Comparison of ENCODE assay signal across 22 mouse cellular contexts in the genomic region with DNA sequence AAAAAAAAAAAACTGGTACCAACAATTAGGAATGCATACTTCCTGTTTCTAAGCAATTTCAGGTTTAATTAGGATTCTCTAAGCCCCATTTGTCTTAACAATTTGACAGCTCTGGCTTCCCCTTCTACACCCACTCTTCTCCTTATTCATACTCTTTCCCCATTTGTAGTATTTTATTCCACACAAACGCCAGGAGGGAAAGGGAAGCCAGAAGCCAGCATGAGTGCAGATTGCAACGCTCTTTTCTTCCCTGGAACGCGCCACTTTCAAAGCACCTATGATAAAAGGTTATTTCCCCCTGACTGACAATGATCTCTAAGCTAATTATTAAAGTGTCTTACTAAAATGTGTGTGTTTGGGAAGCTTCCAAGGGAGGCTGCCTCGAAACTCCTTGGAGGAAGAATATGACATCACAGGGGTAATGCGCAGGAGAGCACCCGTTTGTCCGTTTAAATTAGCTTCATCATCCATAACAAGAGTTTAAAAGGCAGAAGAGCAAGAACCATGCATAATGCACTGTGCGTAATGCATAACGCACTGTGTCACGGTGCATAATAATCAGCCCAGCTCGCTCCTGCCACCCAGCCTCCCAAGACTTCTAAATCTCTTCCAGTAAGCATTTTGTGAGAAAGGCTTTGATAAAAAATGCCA. TPM values are rescaled to one million over a fixed set of nuclear protein-coding genes. Genes with fewer than 3 reads are reported as not detected.
DNase-seq lines count a peak whose midpoint lies in the region; ATAC-seq lines count a peak whose summit lies in the region.
"Had no signal": no experiment of that assay in that cellular context is flagged by ENCODE, and none has a peak within 500 bp of the region (broad histone marks: within the 10 kb centered on the region; RNA-seq: fewer than 3 reads in every experiment).

No protein-coding gene starts in this region.

- 18% methylated on average over 12 of the region's 12 CpGs for WGBS in forebrain, embryonic 13.5 days
- WGBS in forebrain, embryonic 10.5 days: 72% methylated on average over 12 of the region's 12 CpGs
- WGBS in hindbrain, embryonic 13.5 days: 31% methylated on average over 12 of the region's 12 CpGs
- WGBS in neural tube, embryonic 12.5 days: 36% methylated on average over 12 of the region's 12 CpGs
- 68% methylated on average over 12 of the region's 12 CpGs for WGBS in liver, embryonic 12.5 days (ENCODE audit: insufficient replicate concordance)

- H3K4me2 ChIP-seq in forebrain, embryonic 13.5 days: peak overlapping the region; percentile 37
- peak overlapping the region; percentile 40 for H3K4me2 ChIP-seq in hindbrain, embryonic 13.5 days
- no peak overlapping the region for H3K4me2 ChIP-seq in neural tube, embryonic 12.5 days (replicated peaks)
- H3K4me2 ChIP-seq in liver, embryonic 12.5 days: no peak overlapping the region
- H3K4me2 ChIP-seq: embryonic facial prominence, embryonic 12.5 days; stomach, embryonic 15.5 days had no signal

- peak overlapping the region; percentile 16; the same call in 1 of the 2 replicates for H3K27ac ChIP-seq in forebrain, embryonic 13.5 days
- no peak overlapping the region for H3K27ac ChIP-seq in forebrain, embryonic 10.5 days
- peak overlapping the region; percentile 75 for H3K27ac ChIP-seq in hindbrain, embryonic 13.5 days
- no peak overlapping the region for H3K27ac ChIP-seq in neural tube, embryonic 12.5 days
- no peak overlapping the region for H3K27ac ChIP-seq in liver, embryonic 12.5 days
- H3K27ac ChIP-seq: embryonic facial prominence, embryonic 12.5 days; liver, embryonic 14.5 days; stomach, embryonic 15.5 days had no signal

- H3K4me1 ChIP-seq in forebrain, embryonic 13.5 days: peaks cover 17% of the 10 kb centered on the region
- H3K4me1 ChIP-seq in forebrain, embryonic 10.5 days: peaks cover 12% of the 10 kb centered on the region; the same call in 1 of the 2 replicates
- H3K4me1 ChIP-seq in hindbrain, embryonic 13.5 days (replicated peaks): peaks cover 26% of the 10 kb centered on the region
- H3K4me1 ChIP-seq in neural tube, embryonic 12.5 days: no peaks in the 10 kb centered on the region
- no peaks in the 10 kb centered on the region for H3K4me1 ChIP-seq in liver, embryonic 12.5 days
- H3K4me1 ChIP-seq: embryonic facial prominence, embryonic 12.5 days; megakaryocyte, embryonic 14.5 days; stomach, embryonic 15.5 days had no signal

- H3K9ac ChIP-seq in forebrain, embryonic 13.5 days: 0 out of 2 replicates have a peak overlapping the region, but pooled peaks have one; percentile 8
- H3K9ac ChIP-seq in hindbrain, embryonic 13.5 days: no peak overlapping the region; the same call in 1 of the 2 replicates
- H3K9ac ChIP-seq in neural tube, embryonic 12.5 days: no peak overlapping the region
- H3K9ac ChIP-seq in liver, embryonic 12.5 days: no peak overlapping the region
- H3K9ac ChIP-seq: embryonic facial prominence, embryonic 12.5 days; liver, embryonic 14.5 days; stomach, embryonic 15.5 days had no signal

- H3K27me3 ChIP-seq in forebrain, embryonic 13.5 days: no peaks in the 10 kb centered on the region
- H3K27me3 ChIP-seq in forebrain, embryonic 10.5 days (ENCODE audit: poor library complexity, severe bottlenecking): no peaks in the 10 kb centered on the region
- no peaks in the 10 kb centered on the region for H3K27me3 ChIP-seq in hindbrain, embryonic 13.5 days
- H3K27me3 ChIP-seq in neural tube, embryonic 12.5 days (replicated peaks): no peaks in the 10 kb centered on the region
- no peaks in the 10 kb centered on the region for H3K27me3 ChIP-seq in liver, embryonic 12.5 days (replicated peaks)
- H3K27me3 ChIP-seq: embryonic facial prominence, embryonic 12.5 days; megakaryocyte, embryonic 14.5 days; stomach, embryonic 15.5 days had no signal

- ATAC-seq in forebrain, embryonic 13.5 days: peak; percentile 75
- ATAC-seq in hindbrain, embryonic 13.5 days (ENCODE audit: low FRiP score): peak; percentile 86
- peak; percentile 53; the same call in 1 of the 2 replicates for ATAC-seq in neural tube, embryonic 12.5 days (ENCODE audit: low FRiP score, low read depth)
- ATAC-seq in liver, embryonic 12.5 days: no peak
- ATAC-seq: intestine, postnatal 0 days had no signal

- H3K9me3 ChIP-seq in forebrain, embryonic 13.5 days (replicated peaks): no peaks in the 10 kb centered on the region
- no peaks in the 10 kb centered on the region for H3K9me3 ChIP-seq in forebrain, embryonic 10.5 days
- no peaks in the 10 kb centered on the region for H3K9me3 ChIP-seq in hindbrain, embryonic 13.5 days
- H3K9me3 ChIP-seq in neural tube, embryonic 12.5 days: no peaks in the 10 kb centered on the region
- H3K9me3 ChIP-seq in liver, embryonic 12.5 days (replicated peaks): no peaks in the 10 kb centered on the region
- H3K9me3 ChIP-seq: embryonic facial prominence, embryonic 12.5 days; megakaryocyte, embryonic 14.5 days; stomach, embryonic 15.5 days had no signal

- no peak overlapping the region for H3K4me3 ChIP-seq in forebrain, embryonic 13.5 days
- no peak overlapping the region for H3K4me3 ChIP-seq in forebrain, embryonic 10.5 days
- H3K4me3 ChIP-seq in hindbrain, embryonic 13.5 days: no peak overlapping the region
- H3K4me3 ChIP-seq in neural tube, embryonic 12.5 days: no peak overlapping the region
- H3K4me3 ChIP-seq in liver, embryonic 12.5 days: no peak overlapping the region
- H3K4me3 ChIP-seq: embryonic facial prominence, embryonic 12.5 days; megakaryocyte, embryonic 14.5 days; stomach, embryonic 15.5 days had no signal

- no peak for DNase-seq in forebrain, embryonic 10.5 days (ENCODE audit: extremely low spot score, low spot score)
- peak; percentile 63 for DNase-seq in brain, adult 2 months (ENCODE audit: low read depth, low spot score)
- DNase-seq in thymus, postnatal 10 days (ENCODE audit: low spot score in 2 of 2): no peak
- no peak for DNase-seq in ovary, postnatal 36 days (ENCODE audit: low spot score)
- DNase-seq: adrenal gland, postnatal 10 days; B cell, adult 2 months; cerebellum, postnatal 14 days; heart, postnatal 10 days; kidney, postnatal 25 days; layer of hippocampus, postnatal 36 days; lung, postnatal 10 days; spleen, adult 18-20 months; thymus, postnatal 14 days had no signal

- no peaks in the 10 kb centered on the region for H3K36me3 ChIP-seq in forebrain, embryonic 13.5 days (ENCODE audit: poor library complexity, severe bottlenecking)
- no peaks in the 10 kb centered on the region for H3K36me3 ChIP-seq in forebrain, embryonic 10.5 days (replicated peaks)
- no peaks in the 10 kb centered on the region for H3K36me3 ChIP-seq in hindbrain, embryonic 13.5 days
- H3K36me3 ChIP-seq in neural tube, embryonic 12.5 days: no peaks in the 10 kb centered on the region
- no peaks in the 10 kb centered on the region for H3K36me3 ChIP-seq in liver, embryonic 12.5 days
- H3K36me3 ChIP-seq: embryonic facial prominence, embryonic 12.5 days; stomach, embryonic 15.5 days had no signal

RNA-seq across cellular contexts. Expression of gene Dscam, which starts 25.9 kb away (rescaled TPM):
- 3.5 and 3.8 TPM in 2 replicates for polyA plus RNA-seq in forebrain, embryonic 13.5 days (2015; fragmentation: Nextera tagmentation; extraction: Ambion mirVana)
- polyA plus RNA-seq in forebrain, embryonic 10.5 days (2016; fragmentation: Nextera tagmentation; extraction: Ambion mirVana): 0.05 and 0.21 TPM in 2 replicates
- 7.7 and 10.0 TPM in 2 replicates for polyA plus RNA-seq in hindbrain, embryonic 13.5 days (2015; fragmentation: Nextera tagmentation; extraction: Ambion mirVana)
- 2.1 and 3.1 TPM in 2 replicates for polyA plus RNA-seq in neural tube, embryonic 12.5 days (2016; fragmentation: Nextera tagmentation; extraction: Ambion mirVana)
- not detected in 2 replicates for polyA plus RNA-seq in liver, embryonic 12.5 days (2016; fragmentation: Nextera tagmentation; extraction: Ambion mirVana)
- polyA plus RNA-seq: liver, embryonic 14.5 days had no signal

Comparison
In these comparisons a context has a peak if more than half of its experiments do, and no peak if none do; other contexts are left out.
1. H3K27ac ChIP-seq: peak in forebrain, embryonic 13.5 days (single experiment) and hindbrain, embryonic 13.5 days (single experiment); none in forebrain, embryonic 10.5 days (single experiment), neural tube, embryonic 12.5 days (single experiment) and liver, embryonic 12.5 days (single experiment).
2. H3K4me2 ChIP-seq: peak in forebrain, embryonic 13.5 days (single experiment) and hindbrain, embryonic 13.5 days (single experiment); none in neural tube, embryonic 12.5 days (single experiment) and liver, embryonic 12.5 days (single experiment).